Mouse (Mus musculus) heart, embryonic 12.5 days (tissue): ENCODE data around the gene Zbtb33. TPM values are rescaled to one million over a fixed set of nuclear protein-coding genes. Genes with fewer than 3 reads are reported as not detected.
"Not testable (repeated sequence)": the region's sequence is repeated elsewhere in the genome, so short reads cannot be mapped to it uniquely, and the experiment has no call there.

Experiments used
- ATAC-seq: fragments of 200-750 bp; cut with Nextera tagmentation; 2 replicates; pipeline ENCODE4 v1.8.0; 2017; ENCODE audit warnings: moderate TSS enrichment, moderate library complexity; ENCODE audit not compliant: insufficient number of reproducible peaks, low FRiP score
- H3K27ac ChIP-seq: fragments of 300-500 bp; sonication (generic); 2 replicates; pipeline ENCODE4 v1.5.1; 2016; ENCODE audit warnings: mild to moderate bottlenecking, moderate library complexity; ENCODE audit not compliant: poor library complexity, severe bottlenecking
- H3K27me3 ChIP-seq: fragments of 300-500 bp; sonication (generic); replicated peaks from 2 replicates; pipeline ENCODE4 v1.6.1; 2016; ENCODE audit warnings: mild to moderate bottlenecking, moderate library complexity
- H3K36me3 ChIP-seq: fragments of 300-500 bp; sonication (generic); 2 replicates; pipeline ENCODE4 v1.6.1; 2016; ENCODE audit warnings: mild to moderate bottlenecking, moderate library complexity
- H3K4me1 ChIP-seq: fragments of 300-500 bp; sonication (generic); replicated peaks from 2 replicates; pipeline ENCODE4 v1.6.1; 2016; ENCODE audit warnings: mild to moderate bottlenecking
- H3K4me2 ChIP-seq: fragments of 300-500 bp; sonication (generic); 2 replicates; pipeline ENCODE4 v1.6.1; 2016; ENCODE audit warnings: mild to moderate bottlenecking, moderate library complexity
- H3K4me3 ChIP-seq: fragments of 300-500 bp; sonication (generic); 2 replicates; pipeline ENCODE4 v1.5.1; 2016; ENCODE audit warnings: mild to moderate bottlenecking
- H3K9ac ChIP-seq: fragments of 300-500 bp; sonication (generic); 2 replicates; pipeline ENCODE4 v1.6.1; 2016; ENCODE audit warnings: mild to moderate bottlenecking, moderate library complexity
- H3K9me3 ChIP-seq: fragments of 300-500 bp; sonication (generic); replicated peaks from 2 replicates; pipeline ENCODE4 v1.6.1; 2016; ENCODE audit warnings: mild to moderate bottlenecking, moderate library complexity
- WGBS: fragments of 180-500 bp; shearing (Covaris S2); methylation state at CpG from one replicate; pipeline ENCODE4 v1.1.7; 2016; 5-methylcytosine and 5-hydroxymethylcytosine counted together
- polyA plus RNA-seq: library from polyadenylated mRNA; unstranded; fragments of >200 nt; fragmentation: Nextera tagmentation; extraction: Ambion mirVana; gene quantifications from 2 replicates; pipeline ENCODE4 v1.2.1, GENCODE M21; 2016

Zbtb33 gene
- polyA plus RNA-seq = 2.5 and 2.6 TPM in 2 replicates

DNA sequence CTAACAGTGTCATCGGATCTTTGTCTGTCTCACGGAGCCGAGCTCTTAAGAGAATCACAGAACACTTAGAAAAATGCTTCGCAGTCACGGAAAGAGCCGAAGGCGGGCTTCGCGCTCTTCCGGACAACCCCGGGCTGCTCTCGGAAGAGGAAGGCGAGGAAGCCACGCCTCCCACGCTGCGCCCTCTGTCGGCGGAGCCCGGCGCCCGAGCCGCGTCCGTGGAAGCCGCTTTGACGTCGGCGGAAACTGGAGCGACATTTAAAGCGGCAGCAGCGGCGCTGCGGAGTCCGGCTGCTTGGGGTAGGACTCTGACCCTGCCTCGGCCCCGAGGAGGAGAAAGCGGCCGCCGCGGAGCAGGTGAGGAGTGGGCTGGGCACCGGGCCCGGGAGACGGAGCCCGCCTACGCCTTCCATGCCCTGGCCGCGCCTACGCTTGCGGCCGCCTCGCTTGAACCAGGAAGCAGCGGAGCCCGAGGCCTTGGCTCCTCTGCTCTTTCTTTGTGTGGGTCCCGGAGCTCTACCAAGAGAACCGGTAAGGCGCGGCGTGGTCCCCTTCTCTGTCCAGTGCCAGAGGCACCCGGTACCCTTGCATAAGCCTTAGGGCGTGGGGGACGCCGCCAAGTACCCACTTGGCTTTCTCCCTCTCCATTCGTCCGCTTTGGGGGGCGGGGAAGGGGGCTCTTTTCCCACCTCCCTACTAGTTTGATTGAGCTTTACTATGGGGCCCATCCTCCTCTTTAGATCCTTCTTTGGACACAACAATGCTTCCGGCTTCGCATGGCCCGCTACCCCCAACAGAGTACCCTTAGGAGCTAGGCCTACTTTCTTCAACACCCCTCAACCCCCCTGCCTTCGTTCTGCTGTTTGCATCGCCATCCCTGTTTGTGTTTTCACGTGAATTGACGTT, at the start of gene Zbtb33:
Zbtb33 (plus strand) TSS at position 242 of the 906 bp plus-strand sequence.
- Histone ChIP-seq H3K4me2 (peak within 1 kb of the TSS; percentile 72), H3K36me3 (0 out of 2 replicates have a peak, but pooled peaks cover 12% of the 10 kb centered on the region), H3K4me1 (0 out of 2 replicates have a peak, but pooled peaks cover 3% of the 10 kb centered on the region), H3K9me3 (no peaks in the 10 kb centered on the region), H3K27ac (peak within 1 kb of the TSS; percentile 84), H3K4me3 (peak within 1 kb of the TSS; percentile 74), H3K27me3 (no peaks in the 10 kb centered on the region), H3K9ac (peak within 1 kb of the TSS; percentile 84)
- ATAC-seq = peak; percentile 91
- 15% methylated on average over 70 of the region's 72 CpGs for WGBS

DNA sequence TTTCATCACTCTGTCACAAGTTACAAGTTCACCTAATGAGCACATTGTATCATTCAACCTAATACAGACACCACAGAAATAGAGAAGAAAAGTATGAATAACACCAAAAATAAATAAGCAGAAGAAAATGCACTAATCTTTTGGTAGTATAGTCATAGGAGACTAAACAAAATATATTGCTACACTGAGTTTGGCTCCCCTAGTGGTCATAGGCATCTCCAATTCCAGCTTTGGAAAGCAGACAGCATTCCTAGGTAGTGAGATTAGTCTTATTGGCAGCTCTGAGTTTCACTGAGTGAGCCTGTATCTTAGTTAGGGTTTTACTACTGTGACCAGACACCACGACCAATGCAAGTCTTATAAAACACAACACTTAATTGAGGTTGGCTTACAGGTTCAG, 30.5 kb upstream of the Zbtb33 start:
- H3K36me3 ChIP-seq = no peaks in the 10 kb centered on the region
- no peaks in the 10 kb centered on the region for H3K9me3 ChIP-seq
- H3K4me3 ChIP-seq = no peak overlapping the region
- H3K4me1 ChIP-seq = no peaks in the 10 kb centered on the region
- no peak overlapping the region for H3K27ac ChIP-seq
- H3K4me2 ChIP-seq = no peak overlapping the region
- no peaks in the 10 kb centered on the region for H3K27me3 ChIP-seq
- WGBS = 45% methylated on average over 1 of the region's 1 CpGs
- no peak overlapping the region for H3K9ac ChIP-seq
- no peak for ATAC-seq

DNA sequence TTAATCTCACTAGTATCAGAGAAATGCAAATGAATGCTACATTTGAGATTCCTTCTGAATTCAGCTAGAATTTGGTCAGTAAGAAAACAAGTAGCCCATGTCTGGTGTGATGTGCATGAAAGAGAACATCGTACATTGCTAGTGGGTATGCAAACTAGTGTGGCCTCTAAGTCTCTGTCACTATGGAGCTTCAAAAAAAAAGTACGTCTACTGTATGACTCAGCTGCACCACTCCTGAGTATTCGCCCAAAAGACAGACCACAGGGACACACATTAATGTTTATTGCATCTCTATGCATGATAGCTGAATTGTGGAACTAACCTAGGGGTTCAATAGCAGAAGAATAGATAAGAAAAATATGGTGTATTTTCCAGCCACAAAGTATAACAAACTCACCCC, 24.3 kb upstream of the Zbtb33 start:
- ATAC-seq = no peak
- H3K27me3 ChIP-seq = no peaks in the 10 kb centered on the region
- 76% methylated on average over 3 of the region's 3 CpGs for WGBS
- no peak overlapping the region for H3K9ac ChIP-seq
- H3K4me2 ChIP-seq = no peak overlapping the region
- no peaks in the 10 kb centered on the region for H3K9me3 ChIP-seq
- no peak overlapping the region for H3K4me3 ChIP-seq
- no peak overlapping the region for H3K27ac ChIP-seq
- no peaks in the 10 kb centered on the region for H3K4me1 ChIP-seq
- no peaks in the 10 kb centered on the region for H3K36me3 ChIP-seq

DNA sequence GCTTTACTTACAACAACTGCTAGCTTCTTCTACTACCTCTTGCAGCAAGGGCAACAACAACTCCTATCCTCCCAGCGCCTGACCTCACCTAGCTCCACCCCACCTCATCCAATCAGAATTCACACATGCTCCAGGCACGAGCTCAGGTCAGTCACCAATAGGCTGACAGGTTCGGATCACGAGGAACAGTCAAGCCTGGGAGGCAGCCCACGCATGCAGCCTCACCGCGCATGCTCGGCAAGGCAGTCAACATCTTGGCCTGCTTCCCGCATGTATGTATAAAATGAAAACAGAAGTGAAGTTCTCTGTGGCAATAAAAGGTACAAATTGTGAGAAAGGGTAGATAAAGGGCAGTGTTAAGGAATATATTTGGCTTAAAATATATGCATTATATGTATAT, 23.5 kb upstream of the Zbtb33 start:
- H3K36me3 ChIP-seq = no peaks in the 10 kb centered on the region

DNA sequence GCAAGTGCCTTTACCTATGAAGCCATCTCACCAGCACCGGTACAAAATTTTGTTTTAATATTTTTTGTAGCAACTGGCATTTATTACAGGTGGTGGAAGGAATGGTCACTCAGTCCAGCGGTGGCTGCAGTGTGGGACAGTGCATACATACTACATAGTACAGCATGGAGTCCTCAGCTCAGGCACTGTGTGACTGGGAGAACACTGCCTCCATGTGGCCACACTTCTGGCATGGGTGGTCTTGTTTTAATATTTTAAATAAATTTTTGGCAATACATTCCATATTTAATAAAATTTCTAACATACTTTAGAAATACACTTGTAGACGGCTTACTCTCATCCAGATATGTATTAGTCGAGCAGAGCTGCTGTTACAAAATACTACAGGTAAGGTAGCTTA, 23.0 kb upstream of the Zbtb33 start:
- WGBS = 74% methylated on average over 4 of the region's 4 CpGs

More for the DNA sequence above, 23.5 kb upstream of the Zbtb33 start:
- H3K4me1 ChIP-seq = no peaks in the 10 kb centered on the region
- H3K27me3 ChIP-seq = no peaks in the 10 kb centered on the region
- no peak for ATAC-seq
- H3K4me3 ChIP-seq = no peak overlapping the region
- H3K9ac ChIP-seq = no peak overlapping the region
- H3K4me2 ChIP-seq = no peak overlapping the region
- no peak overlapping the region for H3K27ac ChIP-seq
- WGBS = 63% methylated on average over 9 of the region's 9 CpGs
- H3K9me3 ChIP-seq = no peaks in the 10 kb centered on the region

DNA sequence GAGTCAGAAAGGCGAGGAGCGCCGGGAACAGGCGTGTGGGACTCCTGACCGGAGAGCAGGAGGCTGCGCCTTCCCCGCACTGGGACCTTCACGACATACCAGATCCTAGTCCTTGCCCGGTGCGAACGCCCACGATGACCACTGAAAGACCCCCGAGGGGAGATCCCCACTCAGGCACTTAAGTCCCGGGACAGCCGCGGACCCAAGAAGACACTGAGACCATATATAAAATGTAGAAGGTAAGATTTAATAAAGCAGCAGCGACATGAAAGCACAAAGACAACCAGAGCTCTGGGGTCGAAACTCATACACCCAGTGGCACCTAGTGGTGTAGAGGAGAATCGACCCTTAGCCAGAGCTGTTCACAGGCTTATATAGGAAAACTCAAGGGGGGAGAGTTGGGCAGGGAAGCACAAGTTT, 9.7 kb upstream of the Zbtb33 start:
- 33% methylated on average over 19 of the region's 19 CpGs for WGBS
- not testable (repeated sequence) for H3K9me3 ChIP-seq

More for the DNA sequence above, 23.0 kb upstream of the Zbtb33 start:
- Histone ChIP-seq H3K4me3 (no peak overlapping the region), H3K36me3 (no peaks in the 10 kb centered on the region), H3K9me3 (no peaks in the 10 kb centered on the region), H3K27me3 (no peaks in the 10 kb centered on the region), H3K4me2 (no peak overlapping the region), H3K4me1 (no peaks in the 10 kb centered on the region), H3K27ac (no peak overlapping the region), H3K9ac (no peak overlapping the region)
- ATAC-seq = no peak

DNA sequence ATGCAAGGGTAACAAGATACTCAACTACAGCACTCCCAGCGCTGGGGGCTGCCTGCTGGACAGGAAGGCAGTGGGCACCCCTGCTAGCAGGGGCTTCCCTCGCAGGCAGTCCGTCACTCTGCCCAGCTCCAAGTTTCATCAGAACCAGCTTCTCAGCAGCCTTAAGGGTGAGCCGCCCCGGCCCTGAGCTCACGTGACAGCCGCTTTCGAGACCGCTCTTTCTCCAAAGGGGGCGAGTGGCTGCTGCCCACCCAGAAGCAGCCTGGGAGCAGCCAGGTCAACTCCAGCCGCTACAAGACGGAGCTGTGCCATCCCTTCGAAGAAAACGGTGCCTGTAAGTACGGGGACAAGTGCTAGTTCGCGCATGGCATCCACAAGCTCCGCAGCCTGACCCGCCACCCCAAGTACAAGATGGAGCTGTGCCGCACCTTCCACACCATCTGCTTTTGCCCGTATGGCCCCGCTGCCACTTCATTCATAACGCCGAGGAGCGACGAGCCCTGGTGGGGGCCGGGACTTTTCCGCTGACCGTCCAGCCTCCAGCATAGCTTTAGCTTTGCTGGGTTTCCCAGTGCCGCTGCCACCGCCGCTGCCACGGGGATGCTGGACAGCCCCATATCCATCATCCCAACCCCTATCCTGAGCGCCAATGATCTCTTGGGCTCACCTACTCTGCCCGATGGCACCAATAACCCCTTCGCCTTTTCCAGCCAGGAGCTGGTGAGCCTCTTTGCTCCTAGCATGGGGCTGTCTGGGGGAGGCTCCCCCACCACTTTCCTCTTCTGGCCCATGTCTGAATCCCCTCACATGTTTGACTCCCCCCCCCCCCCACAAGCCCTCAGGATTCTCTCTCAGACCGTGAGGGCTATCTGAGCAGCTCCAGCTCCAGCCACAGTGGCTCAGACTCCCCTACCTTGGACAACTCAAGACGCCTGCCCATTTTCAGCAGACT, 8.7 kb upstream of the Zbtb33 start:
- WGBS = 11% methylated on average over 38 of the region's 38 CpGs
- H3K9ac ChIP-seq = peak overlapping the region; percentile 60

More for the DNA sequence above, 9.7 kb upstream of the Zbtb33 start:
- H3K27ac ChIP-seq, H3K4me1 ChIP-seq, H3K36me3 ChIP-seq, H3K27me3 ChIP-seq, ATAC-seq: not testable (repeated sequence)
- peak overlapping the region; percentile 53 for H3K4me2 ChIP-seq
- peak overlapping the region; percentile 48; the same call in 1 of the 2 replicates for H3K9ac ChIP-seq
- peak overlapping the region; percentile 39 for H3K4me3 ChIP-seq

DNA sequence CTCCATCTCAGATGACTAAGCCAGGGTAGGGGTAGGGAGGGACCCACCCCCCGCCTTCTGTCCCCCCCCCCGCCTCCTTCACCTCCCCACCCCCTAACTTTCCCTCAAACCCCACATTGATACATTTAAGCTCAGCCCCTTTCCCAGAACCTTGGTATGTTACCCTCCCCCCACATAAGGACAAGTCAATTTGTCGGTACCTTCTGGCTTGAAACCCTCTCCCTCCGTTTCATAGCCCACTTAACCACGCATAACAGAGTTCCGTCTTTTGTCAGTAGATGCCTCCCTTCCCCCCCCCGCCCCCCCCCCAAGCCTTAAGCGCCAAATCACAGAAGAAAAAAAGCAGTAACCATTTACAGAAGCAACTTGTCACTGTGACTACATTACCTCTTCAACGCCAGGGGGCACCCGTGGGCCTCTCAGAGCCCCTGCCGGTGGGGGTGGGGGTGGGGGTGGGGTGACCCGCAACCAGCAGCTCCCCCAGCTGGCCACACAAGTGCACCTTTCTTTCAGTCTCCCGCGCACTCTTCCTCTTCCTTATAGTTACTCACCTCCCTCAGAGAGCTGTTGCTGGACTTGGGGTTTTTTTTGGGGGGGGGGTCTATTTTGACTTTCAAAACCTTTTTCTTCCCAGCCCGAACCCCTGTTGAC, 7.9 kb upstream of the Zbtb33 start:
- H3K4me2 ChIP-seq = peak overlapping the region; percentile 87
- peaks cover 4% of the 10 kb centered on the region; the same call in 1 of the 2 replicates for H3K9me3 ChIP-seq
- 18% methylated on average over 12 of the region's 15 CpGs for WGBS
- no peak; the same call in 1 of the 2 replicates for ATAC-seq
- H3K4me1 ChIP-seq = no peaks in the 10 kb centered on the region
- H3K4me3 ChIP-seq = peak overlapping the region; percentile 31
- no peak overlapping the region for H3K27ac ChIP-seq
- no peaks in the 10 kb centered on the region for H3K36me3 ChIP-seq
- no peaks in the 10 kb centered on the region for H3K27me3 ChIP-seq
- no peak overlapping the region for H3K9ac ChIP-seq

More for the DNA sequence above, 8.7 kb upstream of the Zbtb33 start:
- H3K36me3 ChIP-seq = no peaks in the 10 kb centered on the region
- no peaks in the 10 kb centered on the region for H3K27me3 ChIP-seq
- H3K27ac ChIP-seq = no peak overlapping the region
- peak overlapping the region; percentile 87 for H3K4me2 ChIP-seq
- peak overlapping the region; percentile 52 for H3K4me3 ChIP-seq
- H3K9me3 ChIP-seq = peaks cover 4% of the 10 kb centered on the region; the same call in 1 of the 2 replicates
- no peaks in the 10 kb centered on the region for H3K4me1 ChIP-seq
- 0 out of 2 replicates have a peak, but pooled peaks have one; percentile 42 for ATAC-seq

DNA sequence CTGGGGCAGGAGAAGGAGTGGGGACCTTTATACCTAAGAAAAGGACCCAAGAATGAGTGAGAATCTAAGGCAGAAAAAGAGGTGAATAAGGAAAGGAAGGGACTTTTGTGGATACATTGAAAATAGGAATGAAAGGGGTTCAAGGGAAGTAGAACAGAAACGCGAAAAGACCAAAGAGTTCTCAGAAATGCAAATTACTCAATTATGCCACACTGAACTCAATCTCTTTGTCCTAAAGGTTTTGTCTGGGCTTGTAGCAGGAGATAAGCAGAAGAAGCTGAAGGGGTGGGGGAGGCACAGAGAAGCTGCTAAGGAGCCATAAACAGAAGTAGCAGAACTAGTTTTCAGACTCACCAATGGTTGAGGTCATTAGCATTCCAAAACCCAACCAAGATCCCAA, 4.1 kb upstream of the Zbtb33 start:
- Histone ChIP-seq H3K4me1 (no peaks in the 10 kb centered on the region), H3K4me3 (no peak overlapping the region), H3K4me2 (no peak overlapping the region), H3K36me3 (no peaks in the 10 kb centered on the region), H3K9me3 (no peaks in the 10 kb centered on the region), H3K9ac (no peak overlapping the region), H3K27me3 (no peaks in the 10 kb centered on the region), H3K27ac (no peak overlapping the region)
- ATAC-seq = no peak
- 38% methylated on average over 2 of the region's 2 CpGs for WGBS

DNA sequence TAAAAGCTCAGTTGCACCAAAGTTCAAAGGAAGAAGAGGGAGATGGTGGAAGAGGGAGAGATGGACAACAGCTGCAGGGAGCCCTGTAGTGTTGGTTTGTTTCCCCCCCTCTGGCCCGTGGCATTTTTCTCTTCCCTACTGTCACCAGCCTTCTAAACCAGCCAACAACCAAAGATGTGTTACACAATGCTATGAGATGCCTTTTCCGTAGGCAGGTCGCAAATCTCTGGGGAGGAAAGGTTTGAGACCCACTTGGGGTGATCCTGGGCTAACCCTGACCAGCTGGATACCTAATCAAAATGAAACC, 818 bp downstream of the Zbtb33 start:
- Histone ChIP-seq H3K27ac (peak overlapping the region; percentile 84), H3K36me3 (0 out of 2 replicates have a peak, but pooled peaks cover 12% of the 10 kb centered on the region), H3K4me3 (peak overlapping the region; percentile 74), H3K4me2 (peak overlapping the region; percentile 72), H3K9me3 (no peaks in the 10 kb centered on the region), H3K4me1 (0 out of 2 replicates have a peak, but pooled peaks cover 3% of the 10 kb centered on the region), H3K9ac (peak overlapping the region; percentile 84), H3K27me3 (no peaks in the 10 kb centered on the region)
- ATAC-seq = no peak
- WGBS = 26% methylated on average over 3 of the region's 3 CpGs
